Mouse (Mus musculus) midbrain, embryonic 16.5 days (tissue): ENCODE measurements around the gene Cnnm3. TPM values are rescaled to one million over a fixed set of nuclear protein-coding genes. Genes with fewer than 3 reads are reported as not detected.

Source experiments
- ATAC-seq: fragments of 200-750 bp; cut with Nextera tagmentation; 2 replicates; pipeline ENCODE4 v1.8.0; 2017; ENCODE audit warnings: moderate TSS enrichment
- H3K27ac ChIP-seq: fragments of 300-500 bp; sonication (generic); 2 replicates; pipeline ENCODE4 v1.5.1; 2014; ENCODE audit warnings: mild to moderate bottlenecking, low read length, mixed read lengths
- H3K27me3 ChIP-seq: fragments of 300-500 bp; sonication (generic); 2 replicates; pipeline ENCODE4 v1.6.1; 2014; ENCODE audit warnings: low read depth, low read length, mixed read lengths; ENCODE audit not compliant: control insufficient read depth, insufficient read depth
- H3K36me3 ChIP-seq: fragments of 300-500 bp; sonication (generic); 2 replicates; pipeline ENCODE4 v1.6.1; 2014; ENCODE audit warnings: mild to moderate bottlenecking, low read length, moderate library complexity, mixed read lengths; ENCODE audit not compliant: control insufficient read depth, insufficient read depth
- H3K4me1 ChIP-seq: fragments of 300-500 bp; sonication (generic); 2 replicates; pipeline ENCODE4 v1.6.1; 2014; ENCODE audit warnings: mild to moderate bottlenecking, low read length, mixed read lengths; ENCODE audit not compliant: control insufficient read depth, insufficient read depth
- H3K4me2 ChIP-seq: fragments of 300-500 bp; sonication (generic); 2 replicates; pipeline ENCODE4 v1.6.1; 2014; ENCODE audit warnings: mild to moderate bottlenecking, low read length, mixed read lengths
- H3K4me3 ChIP-seq: fragments of 300-500 bp; sonication (generic); 2 replicates; pipeline ENCODE4 v1.5.1; 2014; ENCODE audit warnings: low read depth, mild to moderate bottlenecking, low read length, moderate library complexity, mixed read lengths
- H3K9ac ChIP-seq: fragments of 300-500 bp; sonication (generic); 2 replicates; pipeline ENCODE4 v1.6.1; 2014; ENCODE audit warnings: low read depth, low read length, mixed read lengths
- H3K9me3 ChIP-seq: fragments of 300-500 bp; sonication (generic); replicated peaks from 2 replicates; pipeline ENCODE4 v1.6.1; 2014; ENCODE audit warnings: mild to moderate bottlenecking, low read length, mixed read lengths; ENCODE audit not compliant: control insufficient read depth, poor library complexity, severe bottlenecking
- WGBS: fragments of 180-500 bp; shearing (Covaris S2); extraction: QIAGEN DNeasy Blood & Tissue Kit; methylation state at CpG from one replicate; pipeline ENCODE4 v1.1.7; 2014; 5-methylcytosine and 5-hydroxymethylcytosine counted together
- polyA plus RNA-seq: library from polyadenylated mRNA; unstranded; fragments of >200 nt; fragmentation: Nextera tagmentation; extraction: Ambion mirVana; gene quantifications from 2 replicates; pipeline ENCODE4 v1.2.1, GENCODE M21; 2015

Gene Cnnm3
- polyA plus RNA-seq, 1 experiment from 2014 or later = 4.2 TPM

- H3K9me3 ChIP-seq = no peaks in the 10 kb centered on the region
- H3K27ac ChIP-seq = no peak overlapping the region
- H3K4me3 ChIP-seq = no peak overlapping the region
- H3K4me2 ChIP-seq = no peak overlapping the region
- no peaks in the 10 kb centered on the region for H3K27me3 ChIP-seq
- WGBS = 74% methylated on average over 2 of the region's 2 CpGs
- H3K9ac ChIP-seq = no peak overlapping the region
- peaks cover 11% of the 10 kb centered on the region for H3K4me1 ChIP-seq
- no peaks in the 10 kb centered on the region for H3K36me3 ChIP-seq
- ATAC-seq = no peak
These were observed 51.5 kb downstream of the Cnnm3 start for GRCm38 (mm10) chr1:36563197-36563596.

GRCm38 (mm10) chr1:36563632-36564031 is 52.0 kb downstream of the Cnnm3 start:
- Histone ChIP-seq H3K36me3 (no peaks in the 10 kb centered on the region), H3K9me3 (no peaks in the 10 kb centered on the region), H3K4me1 (peaks cover 7% of the 10 kb centered on the region), H3K4me3 (no peak overlapping the region), H3K4me2 (no peak overlapping the region), H3K9ac (no peak overlapping the region), H3K27me3 (no peaks in the 10 kb centered on the region), H3K27ac (no peak overlapping the region)
- no peak for ATAC-seq
- WGBS = 73% methylated on average over 4 of the region's 4 CpGs

GRCm38 (mm10) chr1:36564101-36564500 is 52.4 kb downstream of the Cnnm3 start:
- Histone ChIP-seq H3K4me1 (peaks cover 2% of the 10 kb centered on the region; the same call in 1 of the 2 replicates), H3K9me3 (no peaks in the 10 kb centered on the region), H3K36me3 (no peaks in the 10 kb centered on the region), H3K27ac (no peak overlapping the region), H3K9ac (no peak overlapping the region), H3K4me3 (no peak overlapping the region), H3K4me2 (no peak overlapping the region), H3K27me3 (no peaks in the 10 kb centered on the region)
- 72% methylated on average over 6 of the region's 6 CpGs for WGBS
- no peak for ATAC-seq

GRCm38 (mm10) chr1:36566425-36566824 is 54.8 kb downstream of the Cnnm3 start:
- H3K9me3 ChIP-seq = no peaks in the 10 kb centered on the region
- H3K4me2 ChIP-seq = no peak overlapping the region
- H3K36me3 ChIP-seq = no peaks in the 10 kb centered on the region
- H3K4me3 ChIP-seq = no peak overlapping the region
- H3K4me1 ChIP-seq = 0 out of 2 replicates have a peak, but pooled peaks cover 2% of the 10 kb centered on the region
- no peak overlapping the region for H3K27ac ChIP-seq
- H3K27me3 ChIP-seq = no peaks in the 10 kb centered on the region
- no peak for ATAC-seq
- H3K9ac ChIP-seq = no peak overlapping the region
- WGBS = 9% methylated on average over 2 of the region's 2 CpGs

GRCm38 (mm10) chr1:36567818-36568603 is 56.3 kb downstream of the Cnnm3 start:
- H3K4me2 ChIP-seq = no peak overlapping the region
- H3K9ac ChIP-seq = no peak overlapping the region
- H3K4me3 ChIP-seq = no peak overlapping the region
- H3K27ac ChIP-seq = no peak overlapping the region
- no peaks in the 10 kb centered on the region for H3K36me3 ChIP-seq
- ATAC-seq = no peak
- 40% methylated on average over 21 of the region's 21 CpGs for WGBS
- H3K9me3 ChIP-seq = no peaks in the 10 kb centered on the region
- no peaks in the 10 kb centered on the region for H3K27me3 ChIP-seq
- H3K4me1 ChIP-seq = 0 out of 2 replicates have a peak, but pooled peaks cover 2% of the 10 kb centered on the region

- ATAC-seq = no peak
- Histone ChIP-seq H3K36me3 (no peaks in the 10 kb centered on the region), H3K4me1 (0 out of 2 replicates have a peak, but pooled peaks cover 2% of the 10 kb centered on the region), H3K27ac (no peak overlapping the region), H3K4me3 (no peak overlapping the region), H3K9ac (no peak overlapping the region), H3K4me2 (no peak overlapping the region), H3K9me3 (no peaks in the 10 kb centered on the region), H3K27me3 (no peaks in the 10 kb centered on the region)
- WGBS = 78% methylated on average over 4 of the region's 4 CpGs
These were observed 57.1 kb downstream of the Cnnm3 start for GRCm38 (mm10) chr1:36568776-36569175.

- H3K9me3 ChIP-seq = no peaks in the 10 kb centered on the region
- H3K27ac ChIP-seq = no peak overlapping the region
- no peak overlapping the region for H3K4me2 ChIP-seq
- 0 out of 2 replicates have a peak, but pooled peaks cover 2% of the 10 kb centered on the region for H3K4me1 ChIP-seq
- no peak overlapping the region for H3K4me3 ChIP-seq
- no peaks in the 10 kb centered on the region for H3K36me3 ChIP-seq
- WGBS = 45% methylated on average over 7 of the region's 7 CpGs
- no peaks in the 10 kb centered on the region for H3K27me3 ChIP-seq
- ATAC-seq = no peak
- H3K9ac ChIP-seq = no peak overlapping the region
These were observed 58.1 kb downstream of the Cnnm3 start for GRCm38 (mm10) chr1:36569694-36570276.

GRCm38 (mm10) chr1:36570320-36570719 is 58.7 kb downstream of the Cnnm3 start:
- Histone ChIP-seq H3K9me3 (no peaks in the 10 kb centered on the region), H3K9ac (no peak overlapping the region), H3K4me1 (0 out of 2 replicates have a peak, but pooled peaks cover 2% of the 10 kb centered on the region), H3K27me3 (no peaks in the 10 kb centered on the region), H3K4me2 (no peak overlapping the region), H3K27ac (no peak overlapping the region), H3K36me3 (no peaks in the 10 kb centered on the region), H3K4me3 (no peak overlapping the region)
- WGBS = 88% methylated on average over 5 of the region's 5 CpGs
- ATAC-seq = no peak

- Histone ChIP-seq H3K9ac (no peak overlapping the region), H3K4me1 (no peaks in the 10 kb centered on the region), H3K4me2 (no peak overlapping the region), H3K4me3 (no peak overlapping the region), H3K9me3 (no peaks in the 10 kb centered on the region), H3K27ac (no peak overlapping the region), H3K27me3 (no peaks in the 10 kb centered on the region), H3K36me3 (no peaks in the 10 kb centered on the region)
- no peak for ATAC-seq
- 62% methylated on average over 6 of the region's 6 CpGs for WGBS
These were observed 60.0 kb downstream of the Cnnm3 start for GRCm38 (mm10) chr1:36571627-36572026.
